Mouse (Mus musculus) liver, postnatal 0 days (tissue): Measurements from ENCODE around the gene Zfp51. TPM values are rescaled to one million over a fixed set of nuclear protein-coding genes. Genes with fewer than 3 reads are reported as not detected.
"Not testable (repeated sequence)": the region's sequence is repeated elsewhere in the genome, so short reads cannot be mapped to it uniquely, and the experiment has no call there.

Experiments used
- ATAC-seq: fragments of 200-750 bp; cut with Nextera tagmentation; 2 replicates; pipeline ENCODE4 v1.8.0; 2017; ENCODE audit warnings: mild to moderate bottlenecking, moderate library complexity
- DNase-seq: peaks from one replicate; pipeline ENCODE4 v3.0.0-alpha.2; 2016
- H3K27ac ChIP-seq: fragments of 300-500 bp; sonication (generic); 2 replicates; pipeline ENCODE4 v1.5.1; 2014; ENCODE audit warnings: antibody characterized with exemption, moderate library complexity, mild to moderate bottlenecking, low read depth
- H3K27me3 ChIP-seq: fragments of 300-500 bp; sonication (generic); 2 replicates; pipeline ENCODE4 v1.6.1; 2014; ENCODE audit warnings: low read length, control low read depth, mixed read lengths; ENCODE audit not compliant: insufficient read depth
- H3K36me3 ChIP-seq: fragments of 300-500 bp; sonication (generic); replicated peaks from 2 replicates; pipeline ENCODE4 v1.6.1; 2014; ENCODE audit warnings: mild to moderate bottlenecking, control low read depth, low read length, moderate library complexity, mixed read lengths; ENCODE audit not compliant: insufficient read depth
- H3K4me1 ChIP-seq: fragments of 300-500 bp; sonication (generic); 2 replicates; pipeline ENCODE4 v1.6.1; 2014; ENCODE audit warnings: antibody characterized with exemption, mild to moderate bottlenecking, control low read depth; ENCODE audit not compliant: insufficient read depth
- H3K4me2 ChIP-seq: fragments of 300-500 bp; sonication (generic); 2 replicates; pipeline ENCODE4 v1.6.1; 2014; ENCODE audit warnings: low read depth, mild to moderate bottlenecking, low read length, moderate library complexity, mixed read lengths
- H3K4me3 ChIP-seq: fragments of 300-500 bp; sonication (generic); 2 replicates; pipeline ENCODE4 v1.5.1; 2014; ENCODE audit warnings: low read depth, low read length
- H3K9ac ChIP-seq: fragments of 300-500 bp; sonication (generic); replicated peaks from 2 replicates; pipeline ENCODE4 v1.6.1; 2014; ENCODE audit warnings: mild to moderate bottlenecking, moderate library complexity
- H3K9me3 ChIP-seq: fragments of 300-500 bp; sonication (generic); 2 replicates; pipeline ENCODE4 v1.6.1; 2016; ENCODE audit warnings: mild to moderate bottlenecking, control low read depth, low read length, mixed read lengths
- CTCF ChIP-seq: sonication (generic); IDR thresholded peaks from 2 replicates; pipeline ENCODE4 v1.5.1; 2016; ENCODE audit warnings: antibody characterized with exemption, low read depth
- EP300 ChIP-seq: IDR thresholded peaks from 2 replicates; pipeline ENCODE4 v1.6.1; 2016; ENCODE audit warnings: antibody characterized with exemption, low read depth, mild to moderate bottlenecking
- WGBS: fragments of 180-500 bp; shearing (Covaris S2); extraction: QIAGEN DNeasy Blood & Tissue Kit; methylation state at CpG from one replicate; pipeline ENCODE4 v1.1.7; 2014; ENCODE audit not compliant: insufficient replicate concordance; 5-methylcytosine and 5-hydroxymethylcytosine counted together
- polyA plus RNA-seq: library from polyadenylated mRNA; unstranded; fragments of >200 nt; fragmentation: Nextera tagmentation; extraction: Ambion mirVana; gene quantifications from 2 replicates; pipeline ENCODE4 v1.2.1, GENCODE M21; 2015

Zfp51 gene
- polyA plus RNA-seq, 1 experiment from 2014 or later: 4.7 TPM

GRCm38 (mm10) chr17:21472032-21472652 is 22.0 kb downstream of the Zfp51 start:
- no peak for DNase-seq

GRCm38 (mm10) chr17:21472653-21473307 is 22.6 kb downstream of the Zfp51 start:
- Histone ChIP-seq H3K4me3 (no peak overlapping the region), H3K4me2 (0 out of 2 replicates have a peak overlapping the region, but pooled peaks have one; percentile 7), H3K9me3 (no peaks in the 10 kb centered on the region), H3K27ac (0 out of 2 replicates have a peak overlapping the region, but pooled peaks have one; percentile 2), H3K36me3 (no peaks in the 10 kb centered on the region), H3K9ac (no peak overlapping the region), H3K27me3 (no peaks in the 10 kb centered on the region), H3K4me1 (peaks cover 8% of the 10 kb centered on the region; the same call in 1 of the 2 replicates)
- WGBS: 54% methylated on average over 2 of the region's 2 CpGs
- DNase-seq (no peak), ATAC-seq (peak; percentile 63)
- TF ChIP-seq CTCF (no peak), EP300 (no peak)

More at GRCm38 (mm10) chr17:21472032-21472652, 22.0 kb downstream of the Zfp51 start:
- no peak overlapping the region for H3K4me2 ChIP-seq
- no peaks in the 10 kb centered on the region for H3K27me3 ChIP-seq
- ATAC-seq: no peak
- H3K9me3 ChIP-seq: no peaks in the 10 kb centered on the region
- H3K4me3 ChIP-seq: no peak overlapping the region
- peaks cover 8% of the 10 kb centered on the region; the same call in 1 of the 2 replicates for H3K4me1 ChIP-seq
- H3K27ac ChIP-seq: no peak overlapping the region
- TF ChIP-seq CTCF (no peak), EP300 (no peak)
- 48% methylated on average over 3 of the region's 3 CpGs for WGBS
- H3K36me3 ChIP-seq: no peaks in the 10 kb centered on the region
- no peak overlapping the region for H3K9ac ChIP-seq

- Histone ChIP-seq H3K4me1 (peaks cover 8% of the 10 kb centered on the region; the same call in 1 of the 2 replicates), H3K27me3 (no peaks in the 10 kb centered on the region), H3K4me2 (peak overlapping the region; percentile 7; the same call in 1 of the 2 replicates), H3K9me3 (no peaks in the 10 kb centered on the region), H3K27ac (no peak overlapping the region), H3K36me3 (no peaks in the 10 kb centered on the region), H3K9ac (no peak overlapping the region), H3K4me3 (no peak overlapping the region)
- 0 out of 2 replicates have a peak, but pooled peaks have one; percentile 21 for TF ChIP-seq CTCF
- TF ChIP-seq EP300: no peak
- WGBS: 39% methylated on average over 14 of the region's 14 CpGs
- ATAC-seq (no peak), DNase-seq (no peak)
These were observed 23.4 kb downstream of the Zfp51 start for GRCm38 (mm10) chr17:21473362-21474190.

- peak overlapping the region; percentile 66 for H3K27ac ChIP-seq
- ATAC-seq, DNase-seq, H3K4me1 ChIP-seq, H3K27me3 ChIP-seq, H3K4me3 ChIP-seq, H3K9me3 ChIP-seq, H3K36me3 ChIP-seq: not testable (repeated sequence)
- WGBS: 6% methylated on average over 8 of the region's 10 CpGs
- peak overlapping the region; percentile 45 for H3K4me2 ChIP-seq
- H3K9ac ChIP-seq: peak overlapping the region; percentile 48
These were observed 24.6 kb downstream of the Zfp51 start for GRCm38 (mm10) chr17:21474729-21475128.

GRCm38 (mm10) chr17:21475290-21475689 is 25.1 kb downstream of the Zfp51 start:
- H3K4me3 ChIP-seq, H3K36me3 ChIP-seq, H3K4me1 ChIP-seq, H3K27me3 ChIP-seq, H3K9me3 ChIP-seq, ATAC-seq, H3K4me2 ChIP-seq, DNase-seq, H3K9ac ChIP-seq: not testable (repeated sequence)
- peak overlapping the region; percentile 66 for H3K27ac ChIP-seq
- 25% methylated on average over 1 of the region's 1 CpGs for WGBS

- H3K9ac ChIP-seq, DNase-seq, H3K4me1 ChIP-seq, H3K36me3 ChIP-seq, H3K4me3 ChIP-seq, H3K9me3 ChIP-seq, ATAC-seq, H3K27me3 ChIP-seq, H3K4me2 ChIP-seq: not testable (repeated sequence)
- 0 out of 2 replicates have a peak overlapping the region, but pooled peaks have one; percentile 39 for H3K27ac ChIP-seq
- WGBS: 56% methylated on average over 4 of the region's 9 CpGs
These were observed 26.2 kb downstream of the Zfp51 start for GRCm38 (mm10) chr17:21476351-21476750.

GRCm38 (mm10) chr17:21478103-21478777 is 28.1 kb downstream of the Zfp51 start:
- H3K4me3 ChIP-seq, H3K27me3 ChIP-seq, DNase-seq, H3K4me2 ChIP-seq, H3K36me3 ChIP-seq, H3K9ac ChIP-seq, H3K4me1 ChIP-seq, H3K9me3 ChIP-seq: not testable (repeated sequence)
- H3K27ac ChIP-seq: peak overlapping the region; percentile 37
- peak; percentile 78 for ATAC-seq
- WGBS: 57% methylated on average over 10 of the region's 10 CpGs
